Mouse (Mus musculus) heart, postnatal 25 days (tissue): Measurements from ENCODE around the gene Mamld1. TPM values are rescaled to one million over a fixed set of nuclear protein-coding genes. Genes with fewer than 3 reads are reported as not detected.
"Not testable (repeated sequence)": the region's sequence is repeated elsewhere in the genome, so short reads cannot be mapped to it uniquely, and the experiment has no call there.

Source experiments
- DNase-seq: peaks from one replicate; pipeline ENCODE4 v3.0.0; 2022; ENCODE audit warnings: low spot score
- intact Hi-C: fragments of 180-260 bp; cut with DNase I; formaldehyde crosslinking; loops from one replicate; pipeline ENCODE4 v1.15.1; 2025
- total RNA-seq, 2 experiments: library from RNA; stranded (reverse); gene quantifications; 2 replicates each; pipeline ENCODE4 v1.2.3; 2021

Mamld1 gene
- total RNA-seq: 1 to 10 TPM; 7.6 to 8.4 TPM

DNA sequence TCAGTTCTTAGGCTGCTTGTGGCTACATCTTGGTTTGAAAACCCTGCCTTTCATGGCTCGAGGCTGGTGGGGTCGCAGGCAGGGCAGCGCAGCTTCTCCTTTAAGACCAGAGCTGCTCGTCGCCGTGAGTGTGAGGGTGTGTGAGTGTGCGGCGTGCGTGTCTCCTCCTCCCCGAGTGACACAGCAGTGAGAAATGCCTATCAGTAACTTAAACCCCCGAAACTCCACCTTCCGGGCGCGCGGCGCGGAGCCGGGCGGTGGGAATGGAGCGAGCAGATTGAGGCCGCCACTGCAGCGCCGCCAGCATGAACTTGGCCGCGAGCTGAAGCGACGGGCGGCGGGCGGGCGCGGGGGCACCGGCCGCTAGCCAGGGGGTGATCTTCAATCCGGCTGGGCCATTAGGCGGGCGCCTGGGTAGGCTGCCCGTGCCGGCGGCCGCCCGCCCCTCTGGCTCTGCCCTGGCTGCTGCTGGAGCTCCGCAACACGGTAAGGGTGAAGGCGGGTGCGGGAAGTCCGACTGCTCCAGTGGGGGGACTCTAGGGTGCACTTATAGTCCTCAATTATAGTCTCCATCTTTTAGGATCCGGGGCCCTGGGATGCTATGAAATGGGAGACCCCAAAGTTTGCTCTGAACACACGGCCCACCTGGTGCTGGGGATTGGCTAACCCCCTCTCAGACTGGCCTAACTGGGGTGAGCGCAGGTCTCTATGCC lies at the start of gene Mamld1:
TSS of gene Mamld1 (plus strand) at position 393 of the 713 bp plus-strand sequence.
- peak; percentile 73 for DNase-seq
- intact Hi-C loops: loop anchor here (2.0 to 5.0 kb wide), 7 partner anchors 57 to 468 kb away; no protein-coding TSS in a partner anchor

DNA sequence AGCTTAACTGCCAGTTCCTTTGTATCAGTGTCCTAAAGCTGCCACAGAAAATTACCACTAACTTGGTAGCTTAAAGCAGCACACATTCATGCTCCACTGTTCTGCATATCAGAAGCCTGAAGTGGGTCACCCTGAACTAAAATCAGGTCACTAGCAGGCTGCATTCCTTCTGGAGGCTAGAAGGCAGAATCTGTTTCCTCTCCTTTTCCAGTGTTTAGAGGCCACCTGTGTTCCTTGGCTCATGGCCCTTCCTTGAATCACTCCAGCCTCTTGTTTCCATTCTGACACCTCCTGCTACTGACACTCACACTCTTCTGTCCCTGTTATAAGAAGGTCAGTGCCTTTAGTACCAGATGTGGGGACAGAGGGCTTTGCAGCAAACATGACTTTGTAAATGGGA lies 25.3 kb upstream of the Mamld1 start:
- intact Hi-C loops: no loop called here
- no peak for DNase-seq

DNA sequence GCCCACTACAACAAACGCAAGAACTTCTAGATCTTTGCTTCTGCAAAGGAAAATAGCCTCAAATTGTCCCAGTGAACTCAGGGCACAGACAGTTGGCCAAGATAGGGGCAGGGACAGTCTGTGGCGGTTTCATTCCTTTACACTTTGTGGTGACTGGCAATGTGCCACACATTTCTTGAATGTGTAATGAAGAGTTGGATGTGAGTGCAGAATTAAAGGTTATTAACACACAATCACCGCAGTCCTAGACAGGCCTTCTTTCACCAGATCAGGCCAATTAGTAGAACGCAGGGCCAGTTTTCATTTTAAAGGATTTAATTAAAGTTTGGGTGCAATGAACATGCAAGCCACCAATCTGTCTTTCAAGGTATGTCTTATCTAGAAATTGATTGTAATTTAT lies 22.0 kb upstream of the Mamld1 start:
- intact Hi-C loops: no loop called here

DNA sequence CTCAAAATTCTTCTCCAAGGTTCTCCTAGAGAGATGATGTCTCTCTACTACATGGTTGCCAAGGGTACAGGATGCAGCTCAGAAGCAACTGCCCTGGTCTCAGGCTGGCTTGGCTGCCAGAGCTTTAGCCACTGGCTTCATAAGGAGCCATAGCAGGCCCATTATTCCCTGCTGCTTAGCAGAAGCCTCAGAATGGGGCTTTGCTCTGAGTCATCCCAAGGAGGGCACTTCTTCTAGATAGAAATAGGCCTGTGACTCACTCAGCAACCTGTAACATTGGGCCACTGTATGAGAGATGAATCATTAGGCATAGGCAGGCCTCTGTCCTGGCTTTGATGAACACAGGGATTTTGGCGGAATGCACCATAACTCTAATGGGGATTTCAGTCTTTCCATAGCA lies 21.1 kb upstream of the Mamld1 start:
- intact Hi-C loops, DNase-seq: not testable (repeated sequence)

More for the DNA sequence above, 22.0 kb upstream of the Mamld1 start:
- no peak for DNase-seq

DNA sequence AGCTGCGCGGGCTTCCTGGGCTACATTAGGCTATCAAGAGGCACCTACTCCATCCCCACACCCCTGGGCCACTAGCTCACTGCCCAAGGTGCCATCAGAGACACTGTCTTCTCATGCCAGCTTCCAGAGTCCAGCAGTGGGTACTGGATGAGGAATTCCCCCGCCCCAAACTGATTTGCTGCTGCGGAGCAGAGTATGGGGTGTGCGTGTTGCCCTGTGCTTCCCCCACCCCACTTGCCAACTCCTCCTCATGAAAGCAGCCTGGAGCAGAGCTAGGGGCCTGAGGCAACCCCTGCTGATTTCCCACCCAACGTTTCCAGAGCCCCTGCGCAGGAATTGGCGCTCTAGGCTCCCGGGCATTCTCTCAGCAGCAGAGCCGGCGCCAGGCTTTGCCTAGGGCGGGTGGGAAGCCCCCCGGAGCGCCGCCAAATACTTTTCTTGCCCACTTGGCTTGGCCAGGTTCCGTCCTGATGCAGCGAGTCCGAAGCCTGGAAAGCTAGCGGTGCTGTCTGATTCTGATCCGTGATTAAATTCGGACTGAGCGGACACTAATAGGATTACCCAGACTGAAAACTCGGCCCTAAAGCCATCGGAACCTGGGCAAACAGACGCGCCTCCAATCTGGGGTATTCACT lies 738 bp downstream of the Mamld1 start:
- intact Hi-C loops: loop anchor here (2.0 to 5.0 kb wide), 7 partner anchors 57 to 468 kb away; no protein-coding TSS in a partner anchor
- peak; percentile 5 for DNase-seq

DNA sequence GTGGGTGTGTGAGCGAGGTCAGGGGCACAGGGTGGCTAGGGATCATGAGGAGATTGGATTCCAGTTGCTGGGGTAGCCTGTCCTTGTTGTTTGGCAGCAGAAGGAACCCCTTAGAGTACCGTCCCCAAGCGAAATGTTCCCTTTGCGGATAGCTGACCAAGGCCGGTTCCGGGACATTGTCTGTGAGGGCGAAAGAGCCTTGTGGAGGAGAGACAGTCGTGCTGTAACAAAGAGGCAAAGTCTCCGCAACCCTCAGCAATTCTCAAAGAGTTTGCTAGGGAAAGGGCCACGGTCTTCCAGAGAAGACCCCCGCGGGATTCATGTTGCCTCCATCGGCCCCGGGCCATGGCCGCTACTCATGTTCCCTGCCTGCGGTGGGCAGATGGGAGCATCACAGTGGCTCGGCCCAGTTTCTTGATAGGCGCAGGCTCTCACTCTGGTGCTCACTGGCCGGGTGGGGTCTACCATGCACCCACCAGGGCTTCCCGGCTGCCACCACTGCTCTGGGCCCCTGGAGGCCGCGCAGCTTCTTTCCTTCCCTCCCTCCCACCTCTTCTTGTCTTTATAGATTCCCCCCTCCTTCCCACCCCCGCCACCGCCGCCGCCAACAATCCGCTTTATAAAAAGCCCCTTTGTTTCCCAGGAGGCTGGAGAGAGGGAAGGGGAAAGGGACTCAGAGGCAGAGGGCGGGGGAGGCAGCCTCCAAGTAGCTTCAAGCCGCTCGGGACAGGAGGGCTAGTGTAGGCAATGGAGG lies 1.5 kb downstream of the Mamld1 start:
- DNase-seq: peak; percentile 5
- intact Hi-C loops: loop anchor here (2.0 to 5.0 kb wide), 7 partner anchors 56 to 469 kb away; no protein-coding TSS in a partner anchor

DNA sequence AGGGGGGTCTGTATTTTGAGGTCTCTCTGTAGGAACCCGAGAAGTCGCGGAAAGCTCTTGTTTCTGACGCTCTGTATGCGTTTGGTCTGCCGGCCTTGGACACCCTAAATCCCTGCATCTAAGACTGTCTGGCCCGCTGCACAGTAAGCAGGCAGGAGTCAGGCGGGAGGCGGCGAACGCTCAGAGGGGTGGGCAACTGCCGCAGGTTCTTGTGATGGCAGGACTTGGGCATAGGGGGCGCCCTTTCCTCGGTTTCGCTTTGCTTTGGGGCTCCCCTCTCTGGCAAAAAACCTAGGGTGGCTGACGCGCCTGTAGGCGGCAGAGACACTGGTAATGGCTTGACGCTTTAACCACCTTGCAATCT lies 2.0 kb downstream of the Mamld1 start:
- peak; percentile 59 for DNase-seq
- intact Hi-C loops: loop anchor here (5.0 kb wide), 6 partner anchors 55 to 470 kb away; no protein-coding TSS in a partner anchor

DNA sequence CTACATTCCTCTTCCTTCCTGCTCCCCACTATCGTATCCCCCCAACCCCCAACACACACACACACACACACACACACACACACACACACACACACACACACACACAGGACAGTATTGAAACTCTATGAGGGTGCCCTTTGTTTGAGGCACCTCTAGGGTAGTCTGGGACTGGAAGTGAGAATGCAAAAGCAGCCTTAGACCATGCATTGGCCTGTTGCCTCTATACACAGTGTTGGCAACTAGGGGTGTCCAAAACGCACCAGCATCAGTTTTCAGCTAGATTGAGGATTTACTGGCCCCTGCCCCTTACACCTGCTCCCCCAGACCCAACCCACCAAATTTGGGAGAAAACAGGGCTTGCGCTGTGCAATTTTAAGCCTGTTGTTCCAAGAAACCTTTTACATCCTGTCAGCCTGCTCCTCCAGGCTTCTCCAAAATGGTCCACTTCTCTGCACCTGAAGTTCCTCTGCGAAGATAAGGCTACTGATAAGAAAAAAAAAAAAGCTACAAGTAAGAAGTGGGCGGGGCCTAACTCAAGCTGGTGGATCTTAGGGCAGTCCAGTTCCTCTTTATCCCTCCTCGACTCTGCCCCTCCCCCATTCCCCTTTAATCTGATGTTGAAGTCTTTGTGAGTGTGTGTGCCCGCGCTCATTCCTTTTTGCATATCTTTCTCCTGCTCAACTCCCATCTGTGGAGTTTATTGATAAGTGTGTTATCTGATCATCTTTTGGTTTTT lies 2.6 kb downstream of the Mamld1 start:
- no peak for DNase-seq

DNA sequence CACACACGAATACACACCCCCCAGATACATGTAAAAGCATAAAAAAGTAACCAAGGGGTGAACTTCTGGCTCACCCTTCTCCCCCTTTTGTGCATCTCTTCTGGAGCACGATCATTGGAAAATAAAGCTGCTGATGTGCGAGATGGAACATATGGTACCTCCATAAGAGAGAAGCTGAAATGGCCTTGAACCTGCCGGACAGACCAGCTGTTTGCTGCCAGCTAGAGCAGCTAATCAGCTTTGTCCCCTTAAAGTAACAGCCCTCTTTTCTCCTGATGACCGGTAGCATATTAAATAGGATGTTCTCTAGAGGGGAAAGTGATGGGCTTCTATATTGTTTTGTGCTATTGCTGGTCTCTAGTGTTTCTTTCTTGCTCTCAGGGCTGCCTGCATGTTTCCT lies 3.2 kb downstream of the Mamld1 start:
- intact Hi-C loops: loop anchor here (5.0 kb wide), 6 partner anchors 54 to 471 kb away; no protein-coding TSS in a partner anchor
- no peak for DNase-seq

More for the DNA sequence above, 2.6 kb downstream of the Mamld1 start:
- intact Hi-C loops: loop anchor here (5.0 kb wide), 6 partner anchors 55 to 470 kb away; no protein-coding TSS in a partner anchor

DNA sequence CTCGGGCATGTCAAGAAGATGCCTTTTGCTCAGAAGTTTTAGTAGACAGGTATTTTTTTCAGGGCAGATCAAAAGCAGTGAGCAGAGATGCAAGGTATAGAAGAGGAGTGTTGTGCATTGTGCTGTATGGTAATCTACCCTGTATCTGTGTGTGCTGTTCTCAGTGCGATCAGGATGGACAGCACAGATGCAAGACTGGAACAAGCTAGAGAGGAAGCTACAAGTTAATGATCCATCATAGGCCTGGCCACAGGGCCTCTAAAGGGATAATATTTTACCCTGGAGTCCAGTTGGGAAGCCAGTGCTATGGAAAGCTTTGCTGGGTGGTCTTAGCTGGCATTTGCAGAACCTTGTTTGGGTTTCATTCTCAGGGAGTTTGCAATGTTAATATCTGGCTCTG lies 6.9 kb downstream of the Mamld1 start:
- intact Hi-C loops: no loop called here
- no peak for DNase-seq

DNA sequence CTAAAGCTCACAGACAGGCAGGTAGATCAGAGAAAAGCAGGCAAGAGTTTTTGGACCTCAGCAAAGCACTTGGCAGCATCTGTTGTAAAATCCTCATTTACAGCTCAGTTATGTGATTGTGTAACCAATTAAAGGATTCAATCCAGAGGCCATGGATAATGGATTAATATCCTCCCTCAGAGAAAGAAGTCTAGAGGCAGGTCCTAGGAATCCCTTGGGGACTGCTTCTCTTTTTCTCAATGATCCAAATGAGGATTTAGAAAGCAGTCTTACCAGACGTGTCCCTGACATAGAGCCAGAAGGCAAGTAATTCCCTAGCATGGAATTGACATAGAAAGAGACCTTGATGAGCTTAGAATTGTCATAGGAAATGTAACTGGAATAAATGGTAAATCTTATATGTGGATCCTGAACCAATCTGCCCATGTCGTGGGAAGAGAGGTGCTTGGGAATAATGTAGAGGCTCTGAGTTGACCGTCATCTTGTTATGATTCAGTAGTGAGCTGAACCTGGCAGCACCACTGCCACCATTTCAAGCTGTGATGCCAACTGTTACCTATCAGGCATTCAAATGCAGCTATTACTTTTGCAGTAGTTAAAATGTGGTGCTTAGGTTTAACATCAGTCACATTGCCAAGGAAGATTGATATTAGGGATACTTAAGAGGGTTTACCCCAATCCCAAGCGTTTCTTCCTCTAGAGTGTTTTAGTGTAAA lies 35.2 kb downstream of the Mamld1 start:
- DNase-seq: no peak
- intact Hi-C loops: no loop called here

DNA sequence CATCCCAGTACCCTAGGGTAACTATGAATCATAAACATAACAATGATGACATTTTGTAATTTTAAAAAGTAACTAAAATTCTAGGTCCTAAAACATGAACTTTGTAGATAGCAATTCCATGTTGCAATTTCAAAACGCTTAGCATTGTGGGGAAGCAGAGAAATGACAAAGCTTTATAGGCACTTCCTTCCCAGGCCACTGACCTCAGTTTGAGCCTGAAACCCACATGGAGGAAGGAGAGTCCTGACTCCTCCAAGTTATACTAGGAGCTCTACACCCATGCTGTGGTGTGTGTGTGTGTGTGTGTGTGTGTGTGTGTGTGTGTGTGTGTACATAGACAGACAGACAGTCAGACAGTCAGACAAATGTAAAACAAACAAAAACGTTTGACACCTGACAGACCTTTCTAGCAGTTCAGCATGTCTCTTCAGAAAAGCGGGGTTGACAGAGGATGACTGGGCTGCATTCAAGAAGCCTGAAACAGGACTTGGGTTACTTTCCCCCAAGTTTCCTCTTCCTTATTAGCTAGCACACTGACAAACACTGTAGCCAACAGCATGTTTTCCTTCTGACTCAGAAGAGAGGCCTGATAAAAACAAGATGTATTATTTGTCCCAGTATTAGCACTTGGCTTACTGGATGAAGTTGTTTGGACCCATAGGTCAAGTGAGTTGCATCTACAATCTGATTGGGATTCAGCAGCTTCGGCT lies 37.5 kb downstream of the Mamld1 start:
- intact Hi-C loops: no loop called here
- DNase-seq: no peak

DNA sequence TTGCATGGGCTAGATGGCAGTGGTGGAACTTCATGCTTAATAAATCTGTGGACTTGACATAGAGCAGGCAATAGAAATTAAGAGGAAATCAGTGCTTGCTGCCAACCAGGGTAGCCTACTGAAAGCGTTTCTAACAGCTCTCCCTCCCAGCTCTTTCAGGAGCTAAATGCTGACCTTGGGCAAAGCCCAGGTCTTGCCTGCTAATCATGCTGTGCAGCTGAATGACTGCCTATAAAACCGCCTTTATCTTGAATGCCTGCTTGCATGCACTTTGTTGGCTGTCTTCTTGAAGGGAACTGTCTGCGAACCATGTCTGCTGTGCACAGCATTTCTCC lies 38.0 kb downstream of the Mamld1 start:
- intact Hi-C loops: no loop called here

DNA sequence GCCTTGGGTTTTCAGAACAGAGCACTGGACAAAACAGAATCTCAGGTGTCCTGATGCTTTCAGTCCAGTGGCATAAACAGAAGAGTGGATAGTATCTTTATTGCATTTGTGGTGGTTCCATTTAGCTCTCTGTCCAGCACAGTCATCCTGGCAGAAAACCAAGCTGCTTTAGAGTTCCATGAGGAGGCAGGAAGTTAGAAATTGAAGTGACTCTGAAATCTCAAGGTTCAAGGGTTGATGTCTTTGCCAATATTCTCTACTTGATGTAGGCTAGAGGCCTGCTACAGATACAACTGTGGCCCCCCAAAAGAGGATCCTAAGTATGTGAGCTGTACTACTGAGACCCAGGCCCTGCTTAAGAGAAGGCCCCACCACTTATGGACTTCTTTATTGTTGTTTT lies 55.8 kb downstream of the Mamld1 start:
- intact Hi-C loops: loop anchor here (5.0 kb wide), 1 partner anchor 54 kb away; the partner anchor contains the start of gene Mamld1
- DNase-seq: no peak

More for the DNA sequence above, 38.0 kb downstream of the Mamld1 start:
- no peak for DNase-seq

DNA sequence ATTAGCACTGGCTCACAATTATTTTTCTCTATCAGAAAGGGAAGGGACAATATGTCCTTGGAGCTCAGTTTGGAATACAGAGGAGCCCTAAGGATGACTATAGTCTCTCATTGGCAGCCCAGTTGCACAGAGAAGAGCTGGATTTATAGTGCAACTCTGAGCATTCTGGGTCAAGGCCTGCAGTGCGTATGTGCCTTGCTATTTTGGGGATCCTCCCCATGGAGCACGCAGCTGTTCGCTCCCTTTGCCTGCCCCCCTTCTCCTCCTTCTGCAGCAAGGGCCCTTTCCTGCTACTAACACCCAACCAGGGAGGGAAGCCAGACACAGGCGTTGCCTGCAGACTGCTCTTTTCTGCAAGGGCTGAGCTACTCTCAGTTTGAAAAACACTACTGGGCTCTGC lies 56.3 kb downstream of the Mamld1 start:
- intact Hi-C loops: loop anchor here (5.0 kb wide), 1 partner anchor 54 kb away; the partner anchor contains the start of gene Mamld1
- peak; percentile 44 for DNase-seq

DNA sequence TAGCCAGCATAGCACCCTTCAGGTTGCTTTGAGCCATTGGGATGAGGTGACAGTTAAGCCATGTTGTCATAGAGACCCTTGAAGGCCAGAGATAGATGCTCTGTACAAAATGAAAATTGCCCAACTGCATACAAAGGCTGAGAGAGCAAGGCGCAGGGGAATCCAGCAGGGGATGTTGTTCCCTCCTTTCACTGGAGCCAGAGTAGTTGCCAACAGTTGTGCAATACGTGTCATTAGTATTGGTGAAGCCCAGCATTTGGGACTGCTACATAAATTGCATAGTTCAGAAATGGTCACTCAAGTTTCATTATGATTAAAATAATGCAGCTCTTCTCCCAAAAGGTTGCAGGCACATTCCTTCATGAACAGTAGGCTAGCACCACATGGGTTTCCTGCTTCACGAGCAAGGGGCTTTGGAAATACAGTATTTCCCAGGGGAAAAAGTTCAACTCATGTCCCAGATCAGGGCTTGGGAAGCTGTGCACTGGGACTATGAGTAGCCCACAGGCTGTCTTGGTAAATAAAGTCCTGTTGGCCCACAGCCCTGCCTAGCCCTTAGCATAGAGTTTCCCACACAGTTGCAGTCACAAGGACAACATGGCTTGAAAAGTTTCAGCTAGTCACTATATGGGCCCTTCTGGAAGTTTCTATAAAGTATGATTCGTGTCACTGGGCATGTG lies 58.1 kb downstream of the Mamld1 start:
- DNase-seq: no peak

DNA sequence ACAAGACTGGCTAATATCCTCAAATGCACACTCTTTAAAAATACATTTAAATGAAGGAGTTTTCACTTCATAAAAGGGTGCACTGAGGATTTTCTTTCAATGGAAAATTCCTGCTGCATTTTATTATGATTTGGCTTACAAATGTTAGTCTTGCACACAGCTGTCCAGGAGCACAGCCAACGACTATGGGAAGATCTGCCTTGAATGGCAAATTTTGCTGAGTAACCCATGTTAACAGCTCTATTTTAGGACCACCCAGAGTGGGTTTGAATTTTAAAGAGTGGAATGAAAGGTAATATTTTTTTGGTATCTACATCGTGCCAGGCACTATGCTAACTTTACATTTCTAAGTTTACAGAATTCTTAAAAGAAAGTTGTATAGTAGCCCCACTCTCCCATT lies 60.3 kb downstream of the Mamld1 start:
- intact Hi-C loops: no loop called here

More for the DNA sequence above, 58.1 kb downstream of the Mamld1 start:
- intact Hi-C loops: loop anchor here (5.0 kb wide), 1 partner anchor 56 kb away; the partner anchor contains the start of gene Mamld1

More for the DNA sequence above, 60.3 kb downstream of the Mamld1 start:
- no peak for DNase-seq
